Mouse (Mus musculus): ENCODE data around the gene Gm35315. TPM values are rescaled to one million over a fixed set of nuclear protein-coding genes. Genes with fewer than 3 reads are reported as not detected.

Gene Gm35315
- total RNA-seq (2023) = under 1 TPM; 0.13 to 0.35 TPM

GRCm38 (mm10) chr5:110094030-110094846, at the start of gene Gm35315:
Gene Gm35315 (minus strand): TSS chr5:110094420.

GRCm38 (mm10) chr5:110135293-110136086, 41.3 kb upstream of the Gm35315 start, which contains the start of gene Chfr:
Gene Chfr (plus strand): TSS chr5:110135842.

GRCm38 (mm10) chr5:110109991-110110441, 15.8 kb upstream of the Gm35315 start, which contains the start of gene Zfp605:
Gene Zfp605 (plus strand): TSS chr5:110110092.

GRCm38 (mm10) chr5:110107581-110108304, 13.5 kb upstream of the Gm35315 start, which contains the start of gene Gtpbp6:
Gene Gtpbp6 (minus strand): TSS chr5:110108197.

GRCm38 (mm10) chr5:110099656-110100580, 5.7 kb upstream of the Gm35315 start, which contains the start of gene Plcxd1:
Gene Plcxd1 (plus strand): TSS chr5:110099969.

GRCm38 (mm10) chr5:110072413-110072812, 21.8 kb downstream of the Gm35315 start, which contains the start of gene Gm17655:
Gene Gm17655 (minus strand): TSS chr5:110072513.

Other genes with a start within 250 kb of the Gm35315 start
- gene Gm15446, start 171.0 kb downstream of the Gm35315 start, total RNA-seq (2023) = 1 to 10 TPM; 5.5 to 6.2 TPM
- 1 to 10 TPM; 7.7 to 8.6 TPM for gene Zfp932, start 97.9 kb downstream of the Gm35315 start, total RNA-seq (2023)
- 1 to 10 TPM; 3.8 to 6.5 TPM for gene Gm17655, start 21.9 kb downstream of the Gm35315 start, total RNA-seq (2023)
- under 1 TPM in 1 of 2 experiments, not detected in 1; 0.13 TPM for gene Plcxd1, start 5.5 kb upstream of the Gm35315 start, total RNA-seq (2023)
- gene Gtpbp6, start 13.8 kb upstream of the Gm35315 start, total RNA-seq (2023) = 10 to 100 TPM; 44.7 to 48.2 TPM
- gene Zfp605, start 15.7 kb upstream of the Gm35315 start, total RNA-seq (2023) = 1 to 10 TPM; 3.1 to 3.8 TPM
- 10 to 100 TPM; 68.8 to 71.2 TPM for gene Chfr, start 41.4 kb upstream of the Gm35315 start, total RNA-seq (2023)
- gene Golga3, start 82.3 kb upstream of the Gm35315 start, total RNA-seq (2023) = 10 to 100 TPM; 22.5 to 23.7 TPM
- gene Ankle2, start 136.6 kb upstream of the Gm35315 start, total RNA-seq (2023) = 10 to 100 TPM; 48.0 to 51.1 TPM
- gene Pgam5, start 175.5 kb upstream of the Gm35315 start, total RNA-seq (2023) = 10 to 100 TPM; 11.7 to 13.5 TPM
- gene Pxmp2, start 191.8 kb upstream of the Gm35315 start, total RNA-seq (2023) = 1 to 10 TPM; 3.3 to 3.4 TPM
- 10 to 100 TPM; 25.1 to 27.5 TPM for gene Pole, start 191.9 kb upstream of the Gm35315 start, total RNA-seq (2023)
- not detected for gene P2rx2, start 248.8 kb upstream of the Gm35315 start, total RNA-seq (2023)

Measured in neutrophil, adult 59 days (primary cell).